9 mouse cellular contexts compared by ENCODE assay signal in the genomic region with DNA sequence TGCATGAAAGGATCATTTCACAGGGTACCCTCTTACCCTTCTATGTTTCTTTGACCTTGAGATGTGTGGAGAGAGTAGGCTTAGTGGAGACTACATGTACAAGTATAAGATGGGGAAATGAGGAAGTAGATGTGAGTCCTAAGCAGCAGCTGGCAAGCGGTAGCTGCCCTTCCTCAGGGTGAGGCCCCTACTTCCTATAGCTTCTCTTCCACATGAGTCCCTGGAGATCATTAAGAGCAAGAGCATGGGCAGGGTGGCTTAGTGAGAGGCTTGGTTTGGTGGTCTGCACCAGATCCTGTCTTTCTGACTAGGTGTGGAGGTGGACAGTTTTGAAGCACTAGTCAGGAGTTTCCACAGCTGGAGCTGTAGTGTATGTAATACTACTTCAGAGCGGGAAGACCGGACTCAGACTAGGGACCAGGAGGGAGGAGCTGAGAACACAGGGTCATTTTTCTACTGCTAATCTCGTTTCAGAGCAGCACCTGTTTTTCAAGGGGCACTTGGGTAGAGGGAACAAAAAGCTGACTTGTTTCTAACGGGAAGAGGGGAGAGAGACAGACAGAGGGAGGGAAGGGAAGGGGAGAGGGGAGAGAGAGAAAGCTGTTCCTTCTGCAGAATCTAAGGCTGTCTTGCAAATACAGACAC. TPM values are rescaled to one million over a fixed set of nuclear protein-coding genes. Genes with fewer than 3 reads are reported as not detected.
DNase-seq lines count a peak whose midpoint lies in the region; ATAC-seq and TF ChIP-seq lines count a peak whose summit lies in the region.
"Had no signal": no experiment of that assay in that cellular context is flagged by ENCODE, and none has a peak within 500 bp of the region (broad histone marks: within the 10 kb centered on the region; RNA-seq: fewer than 3 reads in every experiment).

No protein-coding gene starts in this region.

- WGBS in lung, embryonic 16.5 days: 31% methylated on average over 5 of the region's 5 CpGs
- 37% methylated on average over 5 of the region's 5 CpGs for WGBS in forebrain, embryonic 10.5 days
- 19% methylated on average over 5 of the region's 5 CpGs for WGBS in intestine, postnatal 0 days
- WGBS in stomach, embryonic 14.5 days: 31% methylated on average over 5 of the region's 5 CpGs

- no peak for DNase-seq in lung, adult 18-20 months
- no peak for DNase-seq in forebrain, embryonic 10.5 days (ENCODE audit: extremely low spot score, low spot score)
- no peak for DNase-seq in embryo, embryonic 10.5 days (ENCODE audit: low spot score)
- no peak for DNase-seq in right cerebral cortex, postnatal 36 days (ENCODE audit: low spot score in 2 of 2)
- no peak for DNase-seq in cerebellum, postnatal 36 days
- DNase-seq: cerebellum, postnatal 10 days had no signal

- peak overlapping the region; percentile 62 for H3K27ac ChIP-seq in lung, embryonic 16.5 days (ENCODE audit: low read length)
- H3K27ac ChIP-seq in forebrain, embryonic 10.5 days: peak overlapping the region; percentile 63
- H3K27ac ChIP-seq in intestine, postnatal 0 days (ENCODE audit: low read depth, low read length): no peak overlapping the region
- H3K27ac ChIP-seq in stomach, embryonic 14.5 days (ENCODE audit: low read length): no peak overlapping the region; the same call in 1 of the 2 replicates

- H3K4me1 ChIP-seq in lung, embryonic 16.5 days (replicated peaks; ENCODE audit: control insufficient read depth, insufficient read depth, low read length): peaks cover 10% of the 10 kb centered on the region
- H3K4me1 ChIP-seq in forebrain, embryonic 10.5 days: peaks cover 29% of the 10 kb centered on the region
- no peaks in the 10 kb centered on the region for H3K4me1 ChIP-seq in intestine, postnatal 0 days (replicated peaks; ENCODE audit: control insufficient read depth, insufficient read depth, low read length)
- peaks cover 4% of the 10 kb centered on the region; the same call in 1 of the 2 replicates for H3K4me1 ChIP-seq in stomach, embryonic 14.5 days (ENCODE audit: control insufficient read depth, insufficient read depth, low read length)

- no peak overlapping the region for H3K4me3 ChIP-seq in lung, embryonic 16.5 days (ENCODE audit: low read length)
- H3K4me3 ChIP-seq in forebrain, embryonic 10.5 days: no peak overlapping the region
- no peak overlapping the region for H3K4me3 ChIP-seq in intestine, postnatal 0 days (ENCODE audit: low read depth, low read length)
- no peak overlapping the region for H3K4me3 ChIP-seq in stomach, embryonic 14.5 days (ENCODE audit: low read depth, low read length)

- TF ChIP-seq CTCF in intestine, postnatal 0 days (IDR thresholded peaks at IDR 0.05; ENCODE audit: low read depth): no peak

- H3K9ac ChIP-seq in lung, embryonic 16.5 days (ENCODE audit: low read length): no peak overlapping the region
- H3K9ac ChIP-seq in intestine, postnatal 0 days (ENCODE audit: low read depth, low read length): no peak overlapping the region
- no peak overlapping the region for H3K9ac ChIP-seq in stomach, embryonic 14.5 days (replicated peaks; ENCODE audit: low read depth, low read length)

- H3K36me3 ChIP-seq in lung, embryonic 16.5 days (ENCODE audit: control insufficient read depth, insufficient read depth, low read length): peaks cover 30% of the 10 kb centered on the region
- H3K36me3 ChIP-seq in forebrain, embryonic 10.5 days (replicated peaks): peaks cover 88% of the 10 kb centered on the region
- peaks cover 50% of the 10 kb centered on the region for H3K36me3 ChIP-seq in intestine, postnatal 0 days (ENCODE audit: control insufficient read depth, insufficient read depth)
- H3K36me3 ChIP-seq in stomach, embryonic 14.5 days (ENCODE audit: control insufficient read depth, insufficient read depth, low read length): peaks cover 59% of the 10 kb centered on the region

- H3K27me3 ChIP-seq in lung, embryonic 16.5 days (ENCODE audit: control insufficient read depth, insufficient read depth, low read depth, low read length): no peaks in the 10 kb centered on the region
- no peaks in the 10 kb centered on the region for H3K27me3 ChIP-seq in forebrain, embryonic 10.5 days (ENCODE audit: poor library complexity, severe bottlenecking)
- H3K27me3 ChIP-seq in intestine, postnatal 0 days (replicated peaks; ENCODE audit: control insufficient read depth, insufficient read depth, low read length): no peaks in the 10 kb centered on the region
- no peaks in the 10 kb centered on the region for H3K27me3 ChIP-seq in stomach, embryonic 14.5 days (ENCODE audit: control insufficient read depth, insufficient read depth, low read length)

- no peaks in the 10 kb centered on the region for H3K9me3 ChIP-seq in lung, embryonic 16.5 days (ENCODE audit: control insufficient read depth, low read length)
- no peaks in the 10 kb centered on the region for H3K9me3 ChIP-seq in forebrain, embryonic 10.5 days
- no peaks in the 10 kb centered on the region for H3K9me3 ChIP-seq in intestine, postnatal 0 days (ENCODE audit: control insufficient read depth)
- no peaks in the 10 kb centered on the region for H3K9me3 ChIP-seq in stomach, embryonic 14.5 days (ENCODE audit: control insufficient read depth, low read depth, low read length)

- H3K4me2 ChIP-seq in lung, embryonic 16.5 days (ENCODE audit: low read depth, low read length): no peak overlapping the region
- no peak overlapping the region for H3K4me2 ChIP-seq in intestine, postnatal 0 days (replicated peaks; ENCODE audit: low read depth)
- H3K4me2 ChIP-seq in stomach, embryonic 14.5 days (replicated peaks; ENCODE audit: low read depth, low read length): no peak overlapping the region

- ATAC-seq in lung, embryonic 16.5 days (ENCODE audit: low read depth): no peak
- peak; percentile 59 for ATAC-seq in intestine, postnatal 0 days
- ATAC-seq in stomach, embryonic 14.5 days (ENCODE audit: insufficient number of reproducible peaks, insufficient read depth, low FRiP score, low read depth): peak; percentile 42; the same call in 1 of the 2 replicates

RNA-seq across cellular contexts. Expression of gene Oaz2, which starts 25.3 kb away (rescaled TPM):
- 455 and 472 TPM in 2 replicates for polyA plus RNA-seq in lung, embryonic 16.5 days (2015; fragmentation: Nextera tagmentation; extraction: Ambion mirVana)
- 204 and 217 TPM in 2 replicates for polyA plus RNA-seq in forebrain, embryonic 10.5 days (2016; fragmentation: Nextera tagmentation; extraction: Ambion mirVana)
- 141 and 152 TPM in 2 replicates for polyA plus RNA-seq in intestine, postnatal 0 days (2015; fragmentation: Nextera tagmentation; extraction: Ambion mirVana)
- 182 and 190 TPM in 2 replicates for polyA plus RNA-seq in stomach, embryonic 14.5 days (2014; fragmentation: Nextera tagmentation; extraction: Ambion mirVana)

Comparison
In these comparisons a context has a peak if more than half of its experiments do, and no peak if none do; other contexts are left out.
1. H3K27ac ChIP-seq: peak in lung, embryonic 16.5 days (single experiment) and forebrain, embryonic 10.5 days (single experiment); none in intestine, postnatal 0 days (single experiment) and stomach, embryonic 14.5 days (single experiment).